Mouse (Mus musculus) hindbrain, embryonic 13.5 days (tissue): ENCODE data around the gene V1rd19. TPM values are rescaled to one million over a fixed set of nuclear protein-coding genes. Genes with fewer than 3 reads are reported as not detected.
"Not testable (repeated sequence)": the region's sequence is repeated elsewhere in the genome, so short reads cannot be mapped to it uniquely, and the experiment has no call there.

Experiments
- ATAC-seq: fragments of 200-750 bp; cut with Nextera tagmentation; 2 replicates; pipeline ENCODE4 v1.8.0; 2017; ENCODE audit warnings: moderate TSS enrichment; ENCODE audit not compliant: low FRiP score
- H3K27ac ChIP-seq: fragments of 300-500 bp; sonication (generic); 2 replicates; pipeline ENCODE4 v1.5.1; 2015; ENCODE audit warnings: inconsistent platforms, mild to moderate bottlenecking, moderate library complexity
- H3K27me3 ChIP-seq: fragments of 300-500 bp; sonication (generic); 2 replicates; pipeline ENCODE4 v1.6.1; 2015; ENCODE audit warnings: mild to moderate bottlenecking, inconsistent platforms
- H3K36me3 ChIP-seq: fragments of 300-500 bp; sonication (generic); 2 replicates; pipeline ENCODE4 v1.6.1; 2015; ENCODE audit warnings: mild to moderate bottlenecking, inconsistent platforms
- H3K4me1 ChIP-seq: fragments of 300-500 bp; sonication (generic); replicated peaks from 2 replicates; pipeline ENCODE4 v1.6.1; 2015; ENCODE audit warnings: inconsistent platforms
- H3K4me2 ChIP-seq: fragments of 300-500 bp; sonication (generic); 2 replicates; pipeline ENCODE4 v1.6.1; 2015; ENCODE audit warnings: inconsistent platforms, mild to moderate bottlenecking, moderate library complexity
- H3K4me3 ChIP-seq: fragments of 300-500 bp; sonication (generic); 2 replicates; pipeline ENCODE4 v1.5.1; 2015; ENCODE audit warnings: mild to moderate bottlenecking, inconsistent platforms
- H3K9ac ChIP-seq: fragments of 300-500 bp; sonication (generic); 2 replicates; pipeline ENCODE4 v1.6.1; 2015; ENCODE audit warnings: mild to moderate bottlenecking, inconsistent platforms
- H3K9me3 ChIP-seq: fragments of 300-500 bp; sonication (generic); 2 replicates; pipeline ENCODE4 v1.6.1; 2016; ENCODE audit warnings: inconsistent platforms
- WGBS: fragments of 180-500 bp; shearing (Covaris S2); methylation state at CpG from one replicate; pipeline ENCODE4 v1.1.7; 2015; 5-methylcytosine and 5-hydroxymethylcytosine counted together
- polyA plus RNA-seq: library from polyadenylated mRNA; unstranded; fragments of >200 nt; fragmentation: Nextera tagmentation; extraction: Ambion mirVana; gene quantifications from 2 replicates; pipeline ENCODE4 v1.2.1, GENCODE M21; 2015

The V1rd19 gene
- not detected in 2 replicates for polyA plus RNA-seq

DNA sequence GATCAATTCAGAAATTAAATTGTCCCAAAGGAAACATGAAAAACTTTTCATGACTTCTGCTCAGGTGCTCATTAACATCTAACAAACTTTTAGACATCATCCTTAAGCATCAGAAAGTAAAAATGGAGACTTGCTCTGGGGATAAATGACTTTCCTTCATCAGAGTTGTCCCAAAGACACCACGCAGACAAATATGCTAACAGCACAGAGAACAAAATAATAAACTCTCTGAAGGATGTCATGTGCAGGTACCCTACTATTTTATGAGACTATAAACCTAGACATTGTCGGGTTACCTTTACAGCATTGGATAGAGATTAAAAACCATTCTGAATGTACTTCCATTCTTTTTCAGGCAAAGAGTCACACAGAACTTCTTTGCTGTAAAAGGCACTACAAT, at the start of gene V1rd19:
V1rd19 (plus strand) TSS at position 301 of the 400 bp plus-strand sequence.
- H3K4me2 ChIP-seq, result no peak within 1 kb of the TSS
- no peaks in the 10 kb centered on the region for H3K27me3 ChIP-seq
- H3K4me3 ChIP-seq, result no peak within 1 kb of the TSS
- 65% methylated on average over 2 of the region's 2 CpGs for WGBS
- H3K36me3 ChIP-seq, result no peaks in the 10 kb centered on the region
- H3K4me1 ChIP-seq, result no peaks in the 10 kb centered on the region
- ATAC-seq, result no peak
- peaks cover 24% of the 10 kb centered on the region for H3K9me3 ChIP-seq
- no peak within 1 kb of the TSS for H3K27ac ChIP-seq
- H3K9ac ChIP-seq, result no peak within 1 kb of the TSS

DNA sequence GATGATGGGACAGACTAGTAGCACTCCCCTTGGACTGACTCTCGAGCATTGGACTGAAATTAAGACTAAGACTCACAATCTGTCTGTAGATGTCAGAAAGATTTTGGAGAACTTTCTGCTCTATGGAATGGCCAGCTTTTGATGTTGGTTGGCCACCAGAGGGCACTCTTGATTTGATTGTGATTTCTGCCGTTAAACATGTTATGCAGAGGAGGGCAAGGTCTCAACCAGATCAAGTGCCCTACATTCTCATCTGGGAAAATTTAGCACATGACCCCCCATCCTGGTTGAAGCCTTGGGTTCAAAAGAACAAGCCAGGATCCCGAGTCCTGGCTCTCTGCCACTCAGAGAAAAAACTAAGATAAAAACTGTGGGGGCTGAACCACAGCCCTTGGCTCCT, 33.4 kb upstream of the V1rd19 start:
- WGBS, result 56% methylated on average over 3 of the region's 3 CpGs
- H3K9ac ChIP-seq, ATAC-seq, H3K4me3 ChIP-seq, H3K36me3 ChIP-seq, H3K4me2 ChIP-seq, H3K4me1 ChIP-seq, H3K27me3 ChIP-seq, H3K27ac ChIP-seq: not testable (repeated sequence)
- peaks cover 36% of the 10 kb centered on the region for H3K9me3 ChIP-seq

DNA sequence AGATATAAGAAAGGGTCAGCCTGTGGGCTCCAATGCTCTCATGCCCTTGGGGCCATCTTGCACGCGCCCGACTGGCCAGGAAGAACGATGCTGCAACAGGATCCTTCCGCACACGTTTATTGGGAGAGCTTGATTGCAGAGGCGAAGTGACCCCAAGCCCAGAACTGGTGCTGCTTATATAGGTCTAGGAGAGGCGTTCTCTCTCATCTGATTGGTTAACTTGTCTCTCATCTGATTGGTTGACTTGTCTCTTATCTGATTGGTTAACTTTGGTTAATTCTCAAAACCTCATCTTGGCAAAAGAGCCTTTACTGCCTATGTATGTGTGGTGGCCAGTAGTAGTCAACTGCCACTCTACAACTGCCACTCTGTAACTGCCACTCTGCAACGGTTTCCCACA, 27.2 kb upstream of the V1rd19 start, which contains the start of gene Vmn1r181:
Vmn1r181 (plus strand) TSS at position 301 of the 400 bp plus-strand sequence.
- not testable (repeated sequence) for H3K9ac ChIP-seq, H3K4me2 ChIP-seq, ATAC-seq, H3K27me3 ChIP-seq, H3K4me1 ChIP-seq, H3K36me3 ChIP-seq, H3K27ac ChIP-seq, H3K4me3 ChIP-seq
- peaks cover 46% of the 10 kb centered on the region for H3K9me3 ChIP-seq
- 83% methylated on average over 9 of the region's 9 CpGs for WGBS

DNA sequence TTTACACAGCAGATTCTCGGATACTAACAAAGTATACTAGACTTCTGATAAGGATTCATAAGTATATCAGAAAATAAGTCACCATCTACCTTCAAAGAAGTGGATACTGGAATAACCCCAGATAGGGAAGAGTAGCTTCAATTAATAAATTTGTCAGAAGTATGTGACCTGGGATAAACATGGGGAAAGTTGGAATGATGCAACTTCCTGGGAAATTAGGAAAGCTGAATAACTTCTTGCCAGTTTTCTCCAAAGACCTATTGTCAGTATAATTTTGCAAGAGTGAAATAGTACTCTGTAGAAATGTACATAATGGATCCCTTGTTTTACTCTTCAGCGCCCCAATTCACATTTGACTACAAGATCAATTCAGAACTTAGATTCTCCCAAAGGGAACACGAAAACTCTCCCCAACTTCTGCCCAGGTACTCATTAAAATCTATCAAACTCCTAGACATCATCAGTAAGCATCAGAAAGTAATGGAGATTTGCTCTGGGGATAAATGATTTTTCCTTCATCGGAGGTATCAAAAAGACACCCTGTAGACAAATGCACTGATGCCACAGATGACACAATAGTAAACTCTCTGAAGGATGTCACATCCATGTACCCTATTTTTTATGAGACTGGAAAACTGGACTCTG, 51.3 kb downstream of the V1rd19 start, which contains the start of gene Vmn1r183:
Vmn1r183 (plus strand) TSS at position 595 of the 645 bp plus-strand sequence.
- H3K4me1 ChIP-seq, result no peaks in the 10 kb centered on the region
- 0 out of 2 replicates have a peak, but pooled peaks cover 5% of the 10 kb centered on the region for H3K9me3 ChIP-seq
- H3K27me3 ChIP-seq, result no peaks in the 10 kb centered on the region
- no peak within 1 kb of the TSS for H3K9ac ChIP-seq
- H3K36me3 ChIP-seq, result no peaks in the 10 kb centered on the region
- 80% methylated on average over 4 of the region's 4 CpGs for WGBS
- H3K27ac ChIP-seq, result no peak within 1 kb of the TSS
- no peak for ATAC-seq
- H3K4me3 ChIP-seq, result no peak within 1 kb of the TSS
- H3K4me2 ChIP-seq, result no peak within 1 kb of the TSS

Other genes with a start within 250 kb of the V1rd19 start
- not detected in 2 replicates for gene Vmn1r174, start 249.4 kb upstream of the V1rd19 start, polyA plus RNA-seq
- not detected in 2 replicates for gene Vmn1r175, start 191.0 kb upstream of the V1rd19 start, polyA plus RNA-seq
- not detected in 2 replicates for gene Vmn1r176, start 164.3 kb upstream of the V1rd19 start, polyA plus RNA-seq
- gene Vmn1r177, start 135.2 kb upstream of the V1rd19 start, polyA plus RNA-seq, result not detected in 2 replicates
- not detected in 2 replicates for gene Vmn1r178, start 109.7 kb upstream of the V1rd19 start, polyA plus RNA-seq
- gene Vmn1r179, start 74.7 kb upstream of the V1rd19 start, polyA plus RNA-seq, result not detected in 2 replicates
- gene Vmn1r180, start 51.1 kb upstream of the V1rd19 start, polyA plus RNA-seq, result not detected in 2 replicates
- not detected in 2 replicates for gene Vmn1r181, start 27.1 kb upstream of the V1rd19 start, polyA plus RNA-seq
- gene Vmn1r183, start 51.6 kb downstream of the V1rd19 start, polyA plus RNA-seq, result not detected in 2 replicates
- gene Zfp180, start 80.2 kb downstream of the V1rd19 start, polyA plus RNA-seq, result 31.9 and 32.1 TPM in 2 replicates
- gene Zfp112, start 110.6 kb downstream of the V1rd19 start, polyA plus RNA-seq, result 10.2 and 12.4 TPM in 2 replicates
- gene Zfp235, start 132.5 kb downstream of the V1rd19 start, polyA plus RNA-seq, result 20.0 and 20.8 TPM in 2 replicates
- gene Zfp114, start 173.4 kb downstream of the V1rd19 start, polyA plus RNA-seq, result 5.0 and 5.9 TPM in 2 replicates
- 5.3 and 5.5 TPM in 2 replicates for gene Zfp111, start 209.8 kb downstream of the V1rd19 start, polyA plus RNA-seq
- 3.8 and 3.9 TPM in 2 replicates for gene Zfp109, start 235.9 kb downstream of the V1rd19 start, polyA plus RNA-seq